Mouse (Mus musculus) B cell, adult 2 months (primary cell): ENCODE data around the gene Ttc37.

ENCODE experiments used
- DNase-seq, 2 experiments: peaks; one replicate each; pipeline ENCODE4 v3.0.0; 2022

Ttc37 gene

GRCm38 (mm10) chr13:76098493-76099303 lies at the start of gene Ttc37, which contains the start of gene Arsk:
Gene Ttc37 (plus strand): TSS chr13:76098734.
Gene Arsk (minus strand): TSS chr13:76098660.
- peak; percentile 91 to 94 for DNase-seq

GRCm38 (mm10) chr13:76055391-76056232 lies 42.9 kb upstream of the Ttc37 start:
- peak; percentile 28 to 34 for DNase-seq

- peak; percentile 77 to 78 for DNase-seq
Observed at GRCm38 (mm10) chr13:76056261-76056724, 42.2 kb upstream of the Ttc37 start.

GRCm38 (mm10) chr13:76056896-76057266 lies 41.7 kb upstream of the Ttc37 start, which contains the start of gene Gpr150:
Gene Gpr150 (minus strand): TSS chr13:76056996.
- no peak for DNase-seq

GRCm38 (mm10) chr13:76057267-76058069 lies 41.1 kb upstream of the Ttc37 start:
- no peak for DNase-seq

GRCm38 (mm10) chr13:76059591-76059990 lies 38.9 kb upstream of the Ttc37 start:
- no peak for DNase-seq

GRCm38 (mm10) chr13:76062126-76062525 lies 36.4 kb upstream of the Ttc37 start:
- no peak for DNase-seq

- DNase-seq, result no peak
Observed at GRCm38 (mm10) chr13:76062569-76062968, 36.0 kb upstream of the Ttc37 start.

- DNase-seq, result no peak
Observed at GRCm38 (mm10) chr13:76063548-76063947, 35.0 kb upstream of the Ttc37 start.

GRCm38 (mm10) chr13:76064363-76064945 lies 34.1 kb upstream of the Ttc37 start:
- DNase-seq, result no peak

- DNase-seq, result no peak
Observed at GRCm38 (mm10) chr13:76074323-76074722, 24.2 kb upstream of the Ttc37 start.

- DNase-seq, result no peak
Observed at GRCm38 (mm10) chr13:76098116-76098492, 430 bp upstream of the Ttc37 start.

GRCm38 (mm10) chr13:76101989-76102388 lies 3.5 kb downstream of the Ttc37 start:
- DNase-seq, result no peak

- no peak for DNase-seq
Observed at GRCm38 (mm10) chr13:76109069-76109824, 10.7 kb downstream of the Ttc37 start.

- DNase-seq, result no peak
Observed at GRCm38 (mm10) chr13:76128799-76129198, 30.3 kb downstream of the Ttc37 start.

- DNase-seq, result no peak
Observed at GRCm38 (mm10) chr13:76132415-76132814, 33.9 kb downstream of the Ttc37 start.

- no peak for DNase-seq
Observed at GRCm38 (mm10) chr13:76138862-76139261, 40.3 kb downstream of the Ttc37 start.

- no peak for DNase-seq
Observed at GRCm38 (mm10) chr13:76141117-76141808, 42.7 kb downstream of the Ttc37 start.

- DNase-seq, result no peak
Observed at GRCm38 (mm10) chr13:76150483-76150882, 51.9 kb downstream of the Ttc37 start.

GRCm38 (mm10) chr13:76157099-76157498 lies 58.6 kb downstream of the Ttc37 start:
- DNase-seq, result no peak

GRCm38 (mm10) chr13:76157508-76157907 lies 59.0 kb downstream of the Ttc37 start:
- no peak for DNase-seq
